Mouse (Mus musculus) MEL (cell line): ENCODE results near the gene Mcoln3.

ENCODE experiments used
- CTCF ChIP-seq, 3 experiments: IDR thresholded peaks in 2 of 3; conservative IDR thresholded peaks in 1 of 3; 2 replicates each; pipeline ENCODE4 v1.5.1; 2011 to 2012; ENCODE audit warnings: low read length in 3 of 3, low read depth in 2 of 3, mild to moderate bottlenecking in 2 of 3, improper control_type of control experiment in 1 of 3, inconsistent platforms in 1 of 3, mixed read lengths in 1 of 3, moderate library complexity in 1 of 3; ENCODE audit not compliant: control insufficient read depth in 1 of 3, insufficient read depth in 1 of 3, poor library complexity in 1 of 3, severe bottlenecking in 1 of 3
- EP300 ChIP-seq, 2 experiments: IDR thresholded peaks; 2 replicates each; pipeline ENCODE4 v1.6.1; 2011; ENCODE audit warnings: improper control_type of control experiment in 2 of 2, low read length in 2 of 2, low read depth in 1 of 2, mild to moderate bottlenecking in 1 of 2
- MAZ ChIP-seq: IDR thresholded peaks from 2 replicates; pipeline ENCODE4 v1.6.1; 2012; ENCODE audit warnings: low read depth, mild to moderate bottlenecking, inconsistent platforms, low read length, improper control_type of control experiment
- POLR2A ChIP-seq, 2 experiments: IDR thresholded peaks; 2 replicates each; pipeline ENCODE4 v1.6.1; 2011 to 2012; ENCODE audit warnings: low read length in 2 of 2, mild to moderate bottlenecking in 2 of 2, control low read depth in 1 of 2, improper control_type of control experiment in 1 of 2, low read depth in 1 of 2, moderate library complexity in 1 of 2; ENCODE audit not compliant: control insufficient read depth in 1 of 2, insufficient read depth in 1 of 2, poor library complexity in 1 of 2
- SIN3A ChIP-seq: IDR thresholded peaks from 2 replicates; pipeline ENCODE4 v1.6.1; 2012; ENCODE audit warnings: low read length, improper control_type of control experiment, inconsistent platforms

DNA sequence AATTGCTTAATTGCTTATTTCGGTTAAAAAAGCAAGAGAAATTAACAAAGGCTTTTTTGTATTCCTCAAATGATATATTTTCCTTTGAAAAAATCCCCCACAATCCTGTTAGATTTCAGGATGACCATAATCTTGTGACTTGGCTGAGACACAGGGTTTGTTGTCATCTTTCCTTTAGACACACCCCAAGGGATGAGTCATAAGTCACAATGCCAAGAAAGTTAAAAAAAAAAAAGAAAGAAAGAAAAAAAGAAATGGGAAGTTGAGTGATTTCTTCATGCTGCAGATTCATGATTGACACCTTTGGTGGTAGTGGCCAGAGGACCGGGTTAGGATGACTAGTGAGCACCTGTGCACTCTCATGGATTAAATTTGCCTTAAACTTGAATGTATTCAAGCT, 6.9 kb upstream of the Mcoln3 start:
- TF ChIP-seq CTCF (IDR thresholded peaks at IDR 0.05 in 2 of 3, conservative IDR thresholded peaks at IDR 0.05 in 1 of 3; ENCODE audit: control insufficient read depth in 1 of 3, insufficient read depth in 1 of 3, low read depth in 2 of 3, low read length in 3 of 3, poor library complexity in 1 of 3, severe bottlenecking in 1 of 3) = no peak
- TF ChIP-seq MAZ = no peak
- no peak for TF ChIP-seq POLR2A (IDR thresholded peaks at IDR 0.05; ENCODE audit: control insufficient read depth in 1 of 2, insufficient read depth in 1 of 2, low read depth in 1 of 2, low read length in 2 of 2, poor library complexity in 1 of 2)
- TF ChIP-seq SIN3A = 0 out of 2 replicates have a peak, but pooled peaks have one; percentile 34
- peak; percentile 48 to 67; a peak in 3 of 4 replicates for TF ChIP-seq EP300 (IDR thresholded peaks at IDR 0.05; ENCODE audit: low read depth in 1 of 2, low read length in 2 of 2)
